Mouse (Mus musculus): ENCODE data around the gene Igf1r.

DNA sequence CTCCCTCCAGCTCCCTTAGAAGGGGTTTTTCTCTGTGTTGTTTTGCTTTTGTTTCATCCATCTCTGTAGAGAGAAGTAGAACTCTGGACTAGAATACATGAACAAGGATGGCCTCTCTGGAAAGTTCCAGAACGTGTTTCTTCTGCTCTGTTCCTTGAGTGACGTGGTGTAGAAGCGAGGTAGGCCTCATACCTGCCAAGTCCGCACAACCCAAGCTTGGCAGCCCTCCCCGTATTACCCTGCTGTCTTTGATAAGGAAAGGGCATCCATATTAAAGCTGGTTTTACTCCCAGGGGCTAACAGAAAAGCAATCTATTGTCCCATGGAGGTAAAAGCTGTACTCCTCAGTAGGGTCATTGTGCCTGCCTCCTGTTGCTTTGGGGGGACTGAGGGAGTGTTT lies 164.9 kb downstream of the Igf1r start:
- TF ChIP-seq CTCF (IDR thresholded peaks at IDR 0.05) (no peak), EP300 (IDR thresholded peaks at IDR 0.05; ENCODE audit: insufficient read depth, low read depth, low read length) (no peak), POLR2A (IDR thresholded peaks at IDR 0.05; ENCODE audit: insufficient read depth, low read depth, low read length) (no peak)
